Mouse (Mus musculus): Measurements from ENCODE around the gene Mat2a. TPM values are rescaled to one million over a fixed set of nuclear protein-coding genes. Genes with fewer than 3 reads are reported as not detected.
"Not testable (repeated sequence)": the region's sequence is repeated elsewhere in the genome, so short reads cannot be mapped to it uniquely, and the experiment has no call there.

The Mat2a gene
- polyA plus RNA-seq, 1 experiment from 2014 or later = 355 TPM

- no peak overlapping the region for H3K27ac ChIP-seq
- no peaks in the 10 kb centered on the region for H3K9me3 ChIP-seq
- H3K4me2 ChIP-seq = no peak overlapping the region
- no peaks in the 10 kb centered on the region; the same call in 1 of the 2 replicates for H3K4me1 ChIP-seq
- no peak overlapping the region for H3K4me3 ChIP-seq
- H3K9ac ChIP-seq = no peak overlapping the region
- H3K27me3 ChIP-seq = no peaks in the 10 kb centered on the region
- H3K36me3 ChIP-seq = no peaks in the 10 kb centered on the region
- ATAC-seq (ENCODE audit: borderline replicate concordance, extremely low read depth, low FRiP score, low TSS enrichment) = no peak
- 84% methylated on average over 4 of the region's 4 CpGs for WGBS
Observed at GRCm38 (mm10) chr6:72475221-72475985, 36.0 kb upstream of the Mat2a start.

GRCm38 (mm10) chr6:72473264-72474041 is 34.1 kb upstream of the Mat2a start:
- no peaks in the 10 kb centered on the region for H3K36me3 ChIP-seq
- H3K4me1 ChIP-seq = no peaks in the 10 kb centered on the region; the same call in 1 of the 2 replicates
- H3K4me2 ChIP-seq = no peak overlapping the region
- H3K9ac ChIP-seq = no peak overlapping the region
- WGBS = 40% methylated on average over 14 of the region's 14 CpGs
- H3K4me3 ChIP-seq = no peak overlapping the region
- H3K27ac ChIP-seq = no peak overlapping the region; the same call in 1 of the 2 replicates
- no peaks in the 10 kb centered on the region for H3K27me3 ChIP-seq
- no peaks in the 10 kb centered on the region for H3K9me3 ChIP-seq
- ATAC-seq (ENCODE audit: borderline replicate concordance, extremely low read depth, low FRiP score, low TSS enrichment) = peak; percentile 71; the same call in 1 of the 2 replicates

- no peak for ATAC-seq (ENCODE audit: borderline replicate concordance, extremely low read depth, low FRiP score, low TSS enrichment)
Observed at GRCm38 (mm10) chr6:72466171-72466570, 26.8 kb upstream of the Mat2a start.

GRCm38 (mm10) chr6:72465361-72466157 is 26.2 kb upstream of the Mat2a start:
- Histone ChIP-seq H3K4me1 (no peaks in the 10 kb centered on the region; the same call in none of the 2 replicates), H3K4me3 (no peak overlapping the region), H3K9me3 (no peaks in the 10 kb centered on the region), H3K9ac (no peak overlapping the region), H3K27ac (no peak overlapping the region), H3K4me2 (no peak overlapping the region), H3K36me3 (no peaks in the 10 kb centered on the region), H3K27me3 (no peaks in the 10 kb centered on the region)
- WGBS = 50% methylated on average over 8 of the region's 8 CpGs
- no peak for ATAC-seq (ENCODE audit: borderline replicate concordance, extremely low read depth, low FRiP score, low TSS enrichment)

More at GRCm38 (mm10) chr6:72466171-72466570, 26.8 kb upstream of the Mat2a start:
- H3K36me3 ChIP-seq = no peaks in the 10 kb centered on the region
- no peaks in the 10 kb centered on the region; the same call in 1 of the 2 replicates for H3K4me1 ChIP-seq
- no peaks in the 10 kb centered on the region for H3K27me3 ChIP-seq
- H3K27ac ChIP-seq = no peak overlapping the region
- H3K4me2 ChIP-seq = no peak overlapping the region
- no peaks in the 10 kb centered on the region for H3K9me3 ChIP-seq
- H3K4me3 ChIP-seq = no peak overlapping the region
- no peak overlapping the region for H3K9ac ChIP-seq
- WGBS = 86% methylated on average over 4 of the region's 4 CpGs

- H3K27ac ChIP-seq; ATAC-seq (ENCODE audit: borderline replicate concordance, extremely low read depth, low FRiP score, low TSS enrichment): not testable (repeated sequence)
Observed at GRCm38 (mm10) chr6:72462550-72463257, 23.3 kb upstream of the Mat2a start.

GRCm38 (mm10) chr6:72460036-72460801 is 20.9 kb upstream of the Mat2a start:
- peak overlapping the region; percentile 10; the same call in 1 of the 2 replicates for H3K27ac ChIP-seq
- peaks cover 14% of the 10 kb centered on the region for H3K4me1 ChIP-seq
- H3K4me2 ChIP-seq = no peak overlapping the region
- H3K36me3 ChIP-seq = no peaks in the 10 kb centered on the region
- 0 out of 2 replicates have a peak, but pooled peaks have one; percentile 19 for ATAC-seq (ENCODE audit: borderline replicate concordance, extremely low read depth, low FRiP score, low TSS enrichment)
- H3K9me3 ChIP-seq = no peaks in the 10 kb centered on the region
- no peaks in the 10 kb centered on the region for H3K27me3 ChIP-seq
- no peak overlapping the region for H3K9ac ChIP-seq
- no peak overlapping the region for H3K4me3 ChIP-seq
- 34% methylated on average over 9 of the region's 9 CpGs for WGBS

More at GRCm38 (mm10) chr6:72462550-72463257, 23.3 kb upstream of the Mat2a start:
- not testable (repeated sequence) for H3K4me3 ChIP-seq, H3K9me3 ChIP-seq, H3K9ac ChIP-seq, H3K27me3 ChIP-seq, H3K36me3 ChIP-seq, H3K4me2 ChIP-seq
- peaks cover 14% of the 10 kb centered on the region for H3K4me1 ChIP-seq
- WGBS = 70% methylated on average over 5 of the region's 5 CpGs

GRCm38 (mm10) chr6:72458921-72459320 is 19.6 kb upstream of the Mat2a start:
- no peaks in the 10 kb centered on the region for H3K9me3 ChIP-seq
- ATAC-seq (ENCODE audit: borderline replicate concordance, extremely low read depth, low FRiP score, low TSS enrichment) = no peak
- H3K4me2 ChIP-seq = no peak overlapping the region
- H3K4me3 ChIP-seq = no peak overlapping the region
- WGBS = 28% methylated on average over 5 of the region's 5 CpGs
- H3K4me1 ChIP-seq = peaks cover 21% of the 10 kb centered on the region
- H3K36me3 ChIP-seq = no peaks in the 10 kb centered on the region
- no peaks in the 10 kb centered on the region for H3K27me3 ChIP-seq
- H3K9ac ChIP-seq = no peak overlapping the region
- peak overlapping the region; percentile 12; the same call in 1 of the 2 replicates for H3K27ac ChIP-seq

- H3K36me3 ChIP-seq = no peaks in the 10 kb centered on the region
- no peaks in the 10 kb centered on the region for H3K9me3 ChIP-seq
- H3K27me3 ChIP-seq = no peaks in the 10 kb centered on the region
- no peak overlapping the region for H3K4me2 ChIP-seq
- no peak overlapping the region for H3K9ac ChIP-seq
- peaks cover 21% of the 10 kb centered on the region for H3K4me1 ChIP-seq
- ATAC-seq (ENCODE audit: borderline replicate concordance, extremely low read depth, low FRiP score, low TSS enrichment) = no peak
- peak overlapping the region; percentile 12; the same call in 1 of the 2 replicates for H3K27ac ChIP-seq
- 36% methylated on average over 7 of the region's 7 CpGs for WGBS
- H3K4me3 ChIP-seq = no peak overlapping the region
Observed at GRCm38 (mm10) chr6:72458418-72458817, 19.1 kb upstream of the Mat2a start.

- ATAC-seq (ENCODE audit: borderline replicate concordance, extremely low read depth, low FRiP score, low TSS enrichment) = no peak
- Histone ChIP-seq H3K9ac (no peak overlapping the region), H3K4me1 (peaks cover 21% of the 10 kb centered on the region), H3K4me2 (no peak overlapping the region), H3K9me3 (no peaks in the 10 kb centered on the region), H3K4me3 (no peak overlapping the region), H3K27ac (no peak overlapping the region), H3K36me3 (no peaks in the 10 kb centered on the region), H3K27me3 (no peaks in the 10 kb centered on the region)
- 64% methylated on average over 4 of the region's 4 CpGs for WGBS
Observed at GRCm38 (mm10) chr6:72456567-72456966, 17.2 kb upstream of the Mat2a start.

- peak; percentile 46; the same call in 1 of the 2 replicates for ATAC-seq (ENCODE audit: borderline replicate concordance, extremely low read depth, low FRiP score, low TSS enrichment)
- H3K36me3 ChIP-seq = no peaks in the 10 kb centered on the region
- H3K4me1 ChIP-seq = peaks cover 18% of the 10 kb centered on the region
- H3K9ac ChIP-seq = no peak overlapping the region
- H3K27ac ChIP-seq = peak overlapping the region; percentile 13; the same call in 1 of the 2 replicates
- no peaks in the 10 kb centered on the region for H3K9me3 ChIP-seq
- H3K4me2 ChIP-seq = no peak overlapping the region
- WGBS = 55% methylated on average over 7 of the region's 7 CpGs
- H3K4me3 ChIP-seq = no peak overlapping the region
- H3K27me3 ChIP-seq = no peaks in the 10 kb centered on the region
Observed at GRCm38 (mm10) chr6:72454833-72455373, 15.5 kb upstream of the Mat2a start.
